Mouse (Mus musculus) lung, postnatal 10 days (tissue): Measurements from ENCODE around the gene Fbxw10.

Experiments used
- DNase-seq: peaks from one replicate; pipeline ENCODE4 v3.0.0; 2021

Fbxw10 gene

GRCm38 (mm10) chr11:62846961-62847654 is at the start of gene Fbxw10:
Gene Fbxw10 (plus strand): TSS chr11:62847069.
- DNase-seq: peak; percentile 26

GRCm38 (mm10) chr11:62804119-62804518 is 42.8 kb upstream of the Fbxw10 start:
- DNase-seq: no peak

DNA sequence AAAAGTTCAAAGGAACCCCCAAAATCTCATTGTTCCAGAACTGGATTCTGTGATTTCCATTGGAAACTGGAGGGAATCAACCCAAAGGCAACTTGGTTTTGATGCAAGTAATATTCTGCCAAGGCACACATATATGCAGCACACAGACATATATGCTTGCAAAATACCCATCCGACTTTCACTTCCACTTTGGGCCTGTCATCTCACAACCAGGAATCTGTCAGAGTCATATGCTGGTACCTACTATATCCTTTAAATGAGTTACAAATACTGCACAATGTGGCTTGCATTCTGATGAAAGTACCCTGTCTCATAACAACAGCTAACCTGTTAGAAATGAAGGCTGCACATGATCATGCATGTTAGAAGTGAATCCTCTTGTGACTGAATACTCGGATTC is 38.9 kb upstream of the Fbxw10 start:
- DNase-seq: no peak

DNA sequence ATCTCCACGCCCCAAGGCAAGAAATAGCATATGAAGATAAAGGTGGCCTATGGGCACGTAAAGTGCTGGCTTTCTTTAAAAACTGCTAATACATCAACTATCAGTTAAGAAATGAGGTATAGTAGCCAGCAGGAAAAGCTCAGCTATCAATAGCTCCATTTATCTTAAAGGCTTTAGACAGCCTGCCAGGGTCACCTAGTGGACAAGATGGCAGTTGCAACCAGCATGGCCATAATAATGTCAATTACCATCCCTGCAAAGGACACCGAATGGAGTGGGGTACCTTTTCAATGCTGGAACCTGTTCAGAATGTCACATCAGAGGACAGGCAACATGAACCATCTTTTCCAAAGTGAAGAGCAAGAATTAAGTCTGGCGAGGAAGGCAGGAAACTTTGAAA is 37.7 kb upstream of the Fbxw10 start:
- DNase-seq: peak; percentile 34

- no peak for DNase-seq
These were observed 34.6 kb upstream of the Fbxw10 start for GRCm38 (mm10) chr11:62812268-62812667.

GRCm38 (mm10) chr11:62813497-62813896 is 33.4 kb upstream of the Fbxw10 start:
- DNase-seq: no peak

DNA sequence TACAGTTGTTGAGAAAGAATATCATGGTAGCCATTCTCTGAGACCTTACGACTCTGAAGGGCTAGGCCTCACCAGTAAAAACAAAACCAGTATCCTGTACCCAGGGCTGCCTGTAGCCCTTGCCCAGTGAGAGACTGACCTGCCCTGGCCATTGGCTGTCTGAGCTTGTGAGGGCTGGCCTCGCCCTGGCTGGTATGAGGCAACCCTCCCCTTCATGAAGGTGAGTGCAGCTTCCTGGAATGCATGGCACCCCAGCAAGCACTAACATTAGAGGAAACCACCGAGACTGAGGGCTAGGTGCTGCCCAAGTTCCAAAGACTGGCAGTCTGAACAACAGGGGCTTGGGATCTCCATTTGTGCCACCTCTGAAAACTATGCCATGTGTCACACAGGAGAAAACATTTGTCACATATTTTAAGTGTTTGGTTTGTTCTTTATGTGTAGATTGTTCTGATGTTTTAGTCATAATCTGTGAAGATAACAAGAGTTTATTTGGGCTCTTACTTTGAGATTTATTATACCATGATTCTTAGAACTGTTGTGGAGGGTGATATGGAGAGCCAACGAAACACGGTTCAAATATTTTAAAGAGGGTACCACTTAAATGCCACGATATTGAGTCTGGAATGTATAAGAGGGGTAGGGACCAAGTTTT is 32.8 kb upstream of the Fbxw10 start:
- DNase-seq: peak; percentile 61

DNA sequence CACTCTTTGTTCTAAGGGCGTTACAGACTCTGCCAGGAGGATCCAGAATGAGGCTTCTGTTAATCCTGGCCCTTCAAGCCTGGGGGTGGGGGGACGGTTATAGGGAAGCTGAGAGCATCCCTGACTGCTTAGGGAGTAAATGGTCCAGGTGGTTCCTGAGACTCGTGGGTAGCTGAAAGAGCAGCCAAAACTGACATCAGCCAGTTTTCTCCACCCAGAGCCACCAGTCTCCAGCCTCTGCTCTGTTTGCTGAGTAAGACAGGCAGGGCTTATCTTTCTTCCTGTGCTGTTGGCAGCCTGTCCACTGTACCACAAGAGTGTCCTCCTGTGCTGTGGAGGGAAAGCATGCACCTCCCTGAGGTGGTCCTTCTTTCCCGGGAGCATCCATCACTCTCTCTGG is 32.2 kb upstream of the Fbxw10 start:
- no peak for DNase-seq

GRCm38 (mm10) chr11:62815438-62815837 is 31.4 kb upstream of the Fbxw10 start:
- no peak for DNase-seq

- DNase-seq: no peak
These were observed 30.3 kb upstream of the Fbxw10 start for GRCm38 (mm10) chr11:62816591-62816990.

GRCm38 (mm10) chr11:62819059-62819686 is 27.7 kb upstream of the Fbxw10 start:
- no peak for DNase-seq

DNA sequence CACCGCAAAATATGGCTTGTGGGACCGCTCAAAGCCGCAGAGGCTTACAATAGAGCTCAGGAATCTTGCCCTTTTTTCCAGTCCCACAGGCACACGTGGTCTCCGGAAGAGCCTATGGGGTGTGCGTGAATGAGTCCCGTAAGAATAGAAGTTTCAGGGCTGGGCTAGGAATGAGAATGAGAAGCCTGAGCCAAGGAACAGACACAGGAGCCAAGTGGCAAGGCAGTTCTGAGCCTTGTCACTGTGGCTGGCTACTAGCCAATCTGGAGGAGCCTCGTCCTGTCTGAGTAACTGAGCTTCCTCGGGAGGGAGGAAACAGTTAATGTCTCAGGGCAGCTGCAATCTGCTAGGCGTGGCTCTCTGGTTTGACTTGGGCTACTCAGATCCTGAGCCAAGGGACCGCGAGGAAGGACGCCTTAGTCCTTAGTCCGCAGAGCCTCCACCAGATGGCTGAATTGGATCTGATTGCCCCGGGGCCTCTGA is 26.8 kb upstream of the Fbxw10 start, which contains the start of gene Trim16:
Gene Trim16, plus strand, starts transcription at position 173 of the 483 bp plus-strand sequence.
- peak; percentile 93 for DNase-seq

GRCm38 (mm10) chr11:62820661-62821437 is 26.0 kb upstream of the Fbxw10 start:
- DNase-seq: peak; percentile 41

DNA sequence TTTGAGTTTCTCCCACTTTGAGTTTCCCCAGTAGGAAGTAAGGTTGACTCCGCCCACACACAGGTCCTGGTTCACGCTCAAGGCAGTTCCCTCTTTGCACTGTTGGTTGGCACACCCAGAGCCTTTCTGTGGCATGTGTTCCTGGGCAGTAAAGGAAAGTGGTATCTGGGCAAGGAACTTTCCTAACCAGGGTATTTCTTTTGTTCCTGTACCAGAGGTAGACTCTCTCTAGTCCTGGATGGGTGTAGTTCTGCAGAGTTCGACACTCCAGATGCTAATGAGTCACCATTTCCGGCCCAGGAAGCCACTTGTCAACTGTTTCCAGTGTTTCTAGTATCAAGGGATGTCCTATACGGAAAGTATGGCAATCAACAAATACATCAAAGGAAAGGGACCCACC is 25.0 kb upstream of the Fbxw10 start:
- peak; percentile 60 for DNase-seq

- peak; percentile 22 for DNase-seq
These were observed 22.7 kb upstream of the Fbxw10 start for GRCm38 (mm10) chr11:62824211-62824610.

- DNase-seq: no peak
These were observed 21.4 kb upstream of the Fbxw10 start for GRCm38 (mm10) chr11:62825222-62826105.

GRCm38 (mm10) chr11:62826106-62826733 is 20.6 kb upstream of the Fbxw10 start:
- DNase-seq: peak; percentile 21

DNA sequence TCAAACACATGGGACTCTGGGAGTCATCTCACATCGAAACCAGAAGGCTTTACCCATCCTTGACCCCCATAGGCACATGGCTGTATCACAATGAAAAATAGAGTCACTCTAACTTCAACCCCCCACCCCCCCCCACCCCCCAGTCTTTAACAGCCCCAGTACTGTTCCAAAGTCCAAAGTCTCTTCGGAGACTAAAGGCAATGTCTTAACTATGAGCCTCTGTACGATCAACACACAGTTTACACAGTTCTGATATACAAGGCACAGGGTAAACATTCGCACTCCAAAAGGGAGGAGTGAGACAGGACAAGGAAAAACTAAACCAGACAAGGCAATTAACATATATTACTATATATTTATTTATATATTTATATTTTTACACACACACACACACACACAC is 19.7 kb upstream of the Fbxw10 start:
- no peak for DNase-seq

DNA sequence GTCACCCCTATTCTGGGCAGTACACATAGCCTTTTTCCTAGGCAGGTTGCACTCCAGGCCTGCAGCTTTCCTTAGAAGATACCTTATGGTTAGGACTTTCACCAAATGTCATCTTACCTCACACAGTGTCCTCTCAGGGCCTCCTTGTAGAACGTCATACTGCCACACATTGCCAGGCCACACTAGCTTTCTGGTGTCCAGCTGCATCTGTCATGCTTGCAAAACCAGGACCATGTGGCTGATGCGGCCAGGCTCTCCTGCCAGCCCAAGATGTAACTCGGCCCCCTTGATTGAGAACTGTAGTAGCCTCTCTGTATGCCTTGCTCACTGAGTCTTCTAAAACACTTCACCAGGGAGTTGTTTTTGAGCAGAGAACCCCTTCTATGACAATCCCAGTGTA is 19.0 kb upstream of the Fbxw10 start:
- DNase-seq: no peak

GRCm38 (mm10) chr11:62830387-62830786 is 16.5 kb upstream of the Fbxw10 start:
- DNase-seq: no peak

DNA sequence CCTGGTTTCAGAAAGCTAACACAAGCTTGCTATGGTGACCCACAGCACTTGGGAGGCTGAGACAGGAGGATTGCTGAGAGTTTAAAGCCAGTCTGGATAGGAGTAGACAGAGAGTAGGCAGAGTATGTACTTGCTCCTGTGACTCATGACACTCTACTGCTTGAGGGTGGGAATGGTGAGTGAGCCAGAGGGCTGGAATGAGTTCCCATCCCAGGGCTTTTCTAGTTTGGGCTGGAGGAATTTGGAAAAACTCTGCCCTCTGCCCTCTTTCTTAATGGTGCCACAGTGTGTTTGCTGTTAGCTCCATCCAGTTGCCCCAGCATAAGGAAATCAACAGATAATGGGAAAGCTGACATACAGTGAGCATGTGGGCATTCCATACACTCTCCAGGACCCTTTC is 15.0 kb upstream of the Fbxw10 start:
- no peak for DNase-seq

GRCm38 (mm10) chr11:62844562-62844961 is 2.3 kb upstream of the Fbxw10 start:
- DNase-seq: no peak
